In genomic region chr19:22867456-22867855, GRCm38 (mm10) we compare ENCODE assay signal across 14 mouse cellular contexts.
"Had no signal": no experiment of that assay in that cellular context is flagged by ENCODE, and none has a peak within 500 bp of the region (broad histone marks: within the 10 kb centered on the region; RNA-seq: fewer than 3 reads in every experiment).

No protein-coding gene starts in this region.

- DNase-seq: gastrocnemius, adult 2 months; gastrocnemius, postnatal 10 days; gastrocnemius, postnatal 25 days; heart, adult 18-20 months; heart, postnatal 14 days; heart, postnatal 36 days; kidney, adult 11 months; kidney, adult 2 months; kidney, adult 9 months; kidney, postnatal 14 days; kidney, postnatal 36 days; layer of hippocampus, adult 9-11 months; layer of hippocampus, postnatal 36 days; left cerebral cortex, postnatal 4 days had no signal
